Mouse (Mus musculus) lung, postnatal 25 days (tissue): Measurements from ENCODE around the gene Ube4b.
A peak's percentile ranks its signal among the peaks of the same experiment; 100 is the strongest.
"Not testable (repeated sequence)": the region's sequence is repeated elsewhere in the genome, so short reads cannot be mapped to it uniquely, and the experiment has no call there.

ENCODE experiments used
- DNase-seq: peaks from one replicate; pipeline ENCODE4 v3.0.0; 2022; ENCODE audit warnings: low spot score

The Ube4b gene

GRCm38 (mm10) chr4:149426325-149427199 lies at the start of gene Ube4b:
Gene Ube4b, minus strand, starts transcription at chr4:149426749.
- peak; percentile 95 for DNase-seq

GRCm38 (mm10) chr4:149475096-149475495 lies 48.5 kb upstream of the Ube4b start:
- no peak for DNase-seq

GRCm38 (mm10) chr4:149469557-149469956 lies 43.0 kb upstream of the Ube4b start:
- DNase-seq = peak; percentile 17

- DNase-seq = no peak
Measured at GRCm38 (mm10) chr4:149463435-149463950, 36.9 kb upstream of the Ube4b start.

- DNase-seq = no peak
Measured at GRCm38 (mm10) chr4:149462305-149462971, 35.9 kb upstream of the Ube4b start.

- no peak for DNase-seq
Measured at GRCm38 (mm10) chr4:149461579-149462304, 35.2 kb upstream of the Ube4b start.

GRCm38 (mm10) chr4:149460475-149460874 lies 33.9 kb upstream of the Ube4b start:
- not testable (repeated sequence) for DNase-seq

- DNase-seq = no peak
Measured at GRCm38 (mm10) chr4:149459425-149459824, 32.9 kb upstream of the Ube4b start.

- DNase-seq = no peak
Measured at GRCm38 (mm10) chr4:149458526-149458925, 32.0 kb upstream of the Ube4b start.

GRCm38 (mm10) chr4:149457831-149458430 lies 31.4 kb upstream of the Ube4b start:
- DNase-seq = no peak

GRCm38 (mm10) chr4:149457163-149457562 lies 30.6 kb upstream of the Ube4b start:
- DNase-seq = not testable (repeated sequence)

GRCm38 (mm10) chr4:149454879-149455278 lies 28.3 kb upstream of the Ube4b start, which contains the start of gene Rbp7:
Gene Rbp7, minus strand, starts transcription at chr4:149454978.
- no peak for DNase-seq

GRCm38 (mm10) chr4:149454263-149454662 lies 27.7 kb upstream of the Ube4b start:
- DNase-seq = no peak

- DNase-seq = no peak
Measured at GRCm38 (mm10) chr4:149453656-149454055, 27.1 kb upstream of the Ube4b start.

GRCm38 (mm10) chr4:149450636-149451035 lies 24.1 kb upstream of the Ube4b start:
- no peak for DNase-seq

- DNase-seq = no peak
Measured at GRCm38 (mm10) chr4:149446309-149446708, 19.8 kb upstream of the Ube4b start.

- DNase-seq = peak; percentile 23
Measured at GRCm38 (mm10) chr4:149445868-149446267, 19.3 kb upstream of the Ube4b start.

- DNase-seq = peak; percentile 93
Measured at GRCm38 (mm10) chr4:149444964-149445701, 18.6 kb upstream of the Ube4b start.

- DNase-seq = no peak
Measured at GRCm38 (mm10) chr4:149444465-149444864, 17.9 kb upstream of the Ube4b start.

GRCm38 (mm10) chr4:149442436-149442835 lies 15.9 kb upstream of the Ube4b start:
- DNase-seq = peak; percentile 43

GRCm38 (mm10) chr4:149440576-149440975 lies 14.0 kb upstream of the Ube4b start:
- no peak for DNase-seq
